21 mouse cellular contexts compared by ENCODE assay signal in genomic region chr1:166173621-166174020, GRCm38 (mm10). TPM values are rescaled to one million over a fixed set of nuclear protein-coding genes. Genes with fewer than 3 reads are reported as not detected.
"Had no signal": no experiment of that assay in that cellular context is flagged by ENCODE, and none has a peak within 500 bp of the region (broad histone marks: within the 10 kb centered on the region; RNA-seq: fewer than 3 reads in every experiment).

No protein-coding gene starts in this region.

- H3K36me3 ChIP-seq: midbrain, embryonic 13.5 days; neural tube, embryonic 13.5 days; neural tube, embryonic 15.5 days; stomach, embryonic 15.5 days had no signal

- H3K27me3 ChIP-seq: midbrain, embryonic 13.5 days; neural tube, embryonic 13.5 days; neural tube, embryonic 15.5 days; stomach, embryonic 15.5 days had no signal

- H3K4me3 ChIP-seq: midbrain, embryonic 13.5 days; myocyte; neural tube, embryonic 13.5 days; neural tube, embryonic 15.5 days; stomach, embryonic 15.5 days had no signal

- H3K9ac ChIP-seq: lung, embryonic 14.5 days; midbrain, embryonic 13.5 days; neural tube, embryonic 13.5 days; neural tube, embryonic 15.5 days; stomach, embryonic 15.5 days had no signal

- H3K4me2 ChIP-seq: lung, embryonic 14.5 days; midbrain, embryonic 11.5 days; midbrain, embryonic 13.5 days; neural tube, embryonic 13.5 days; neural tube, embryonic 15.5 days; stomach, embryonic 15.5 days had no signal

- H3K9me3 ChIP-seq: midbrain, embryonic 13.5 days; neural tube, embryonic 13.5 days; neural tube, embryonic 15.5 days; stomach, embryonic 15.5 days had no signal

- DNase-seq: lung, adult 18-20 months; lung, embryonic 14.5 days; lung, postnatal 10 days; lung, postnatal 4 days; retina, postnatal 1 day; right cerebral cortex, adult 18-20 months; right cerebral cortex, postnatal 25 days; thymus, adult 2 months; thymus, postnatal 25 days; thymus, postnatal 4 days had no signal

- H3K4me1 ChIP-seq: midbrain, embryonic 13.5 days; neural tube, embryonic 13.5 days; neural tube, embryonic 15.5 days; stomach, embryonic 15.5 days had no signal

- ATAC-seq: midbrain, embryonic 13.5 days; midbrain, embryonic 16.5 days had no signal

- H3K27ac ChIP-seq: midbrain, embryonic 13.5 days; neural tube, embryonic 13.5 days; neural tube, embryonic 15.5 days; stomach, embryonic 15.5 days; stomach, postnatal 0 days had no signal

RNA-seq across cellular contexts. Expression of gene Gpa33, which starts 43.6 kb away (rescaled TPM):
- total RNA-seq: megakaryocyte, adult 5-6 weeks; megakaryocyte-erythroid progenitor cell, adult 5-6 weeks had no signal
- polyA plus RNA-seq: lung, embryonic 14.5 days; midbrain, embryonic 13.5 days; neural tube, embryonic 13.5 days; neural tube, embryonic 15.5 days; spleen, adult 2 months had no signal

RNA-seq across cellular contexts. Expression of gene Dusp27, which starts 45.9 kb away (rescaled TPM):
- total RNA-seq: megakaryocyte, adult 5-6 weeks; megakaryocyte-erythroid progenitor cell, adult 5-6 weeks had no signal
